ENCODE assay signal across 11 mouse cellular contexts in the genomic region with DNA sequence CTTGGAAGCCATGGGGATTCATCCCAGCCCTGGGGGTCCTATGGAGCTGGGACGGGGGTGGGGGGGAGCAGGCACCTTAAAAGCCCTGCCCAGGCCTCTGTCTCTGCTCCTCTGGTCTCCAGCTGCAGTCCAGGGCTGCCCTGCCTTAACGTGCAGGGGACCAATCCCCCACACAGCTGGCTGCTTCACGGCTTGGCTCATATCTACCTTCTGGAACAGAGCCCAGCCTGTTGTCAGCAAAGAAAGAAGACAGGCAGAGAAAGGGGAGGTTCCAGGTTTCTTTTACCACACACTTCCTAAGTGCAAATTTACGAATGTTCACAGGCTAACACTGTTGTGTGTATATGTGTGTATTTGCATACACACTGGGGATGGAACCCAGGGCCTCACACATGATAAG. TPM values are rescaled to one million over a fixed set of nuclear protein-coding genes. Genes with fewer than 3 reads are reported as not detected.
DNase-seq lines count a peak whose midpoint lies in the region; ATAC-seq and TF ChIP-seq lines count a peak whose summit lies in the region.
"Had no signal": no experiment of that assay in that cellular context is flagged by ENCODE, and none has a peak within 500 bp of the region (broad histone marks: within the 10 kb centered on the region; RNA-seq: fewer than 3 reads in every experiment).

No protein-coding gene starts in this region.

- no peak overlapping the region for H3K4me2 ChIP-seq in lung, embryonic 15.5 days
- no peak overlapping the region for H3K4me2 ChIP-seq in embryonic facial prominence, embryonic 15.5 days (replicated peaks)
- H3K4me2 ChIP-seq: liver, embryonic 12.5 days had no signal

- H3K27me3 ChIP-seq in lung, embryonic 15.5 days: no peaks in the 10 kb centered on the region
- no peaks in the 10 kb centered on the region for H3K27me3 ChIP-seq in embryonic facial prominence, embryonic 15.5 days
- H3K27me3 ChIP-seq: Patski had no signal

- no peaks in the 10 kb centered on the region for H3K36me3 ChIP-seq in lung, embryonic 15.5 days
- H3K36me3 ChIP-seq in embryonic facial prominence, embryonic 15.5 days: no peaks in the 10 kb centered on the region
- H3K36me3 ChIP-seq: liver, embryonic 12.5 days had no signal

- DNase-seq in heart, postnatal 4 days: peak; percentile 57
- no peak for DNase-seq in heart, adult 9 months (ENCODE audit: low spot score in 2 of 2)
- no peak for DNase-seq in lung, adult 2 months
- DNase-seq in lung, postnatal 36 days: peak; percentile 46
- DNase-seq in embryo, embryonic 10.5 days (ENCODE audit: low spot score): no peak
- DNase-seq in Muller cell, postnatal 12 days (ENCODE audit: inconsistent ontology term): no peak
- DNase-seq: retina, postnatal 1 day had no signal

- TF ChIP-seq POLR2A in lung, adult 2 months (IDR thresholded peaks at IDR 0.05; ENCODE audit: borderline replicate concordance, extremely low read depth, low read depth, low read length): no peak

- H3K27ac ChIP-seq in lung, embryonic 15.5 days: peak overlapping the region; percentile 2; the same call in 1 of the 2 replicates
- H3K27ac ChIP-seq in embryonic facial prominence, embryonic 15.5 days (replicated peaks): peak overlapping the region; percentile 60
- H3K27ac ChIP-seq: liver, embryonic 12.5 days had no signal

- 7% methylated on average over 4 of the region's 4 CpGs for WGBS in lung, embryonic 15.5 days
- WGBS in lung, adult 2 months: 20% methylated on average over 4 of the region's 4 CpGs
- WGBS in embryonic facial prominence, embryonic 15.5 days: 13% methylated on average over 4 of the region's 4 CpGs

- H3K4me1 ChIP-seq in lung, embryonic 15.5 days: peaks cover 46% of the 10 kb centered on the region
- H3K4me1 ChIP-seq in lung, adult 2 months (ENCODE audit: control insufficient read depth, insufficient read depth, low read length): no peaks in the 10 kb centered on the region; the same call in 1 of the 2 replicates
- H3K4me1 ChIP-seq in embryonic facial prominence, embryonic 15.5 days: peaks cover 26% of the 10 kb centered on the region

- no peak overlapping the region for H3K4me3 ChIP-seq in lung, embryonic 15.5 days
- no peak overlapping the region for H3K4me3 ChIP-seq in lung, adult 2 months (replicated peaks; ENCODE audit: extremely low read depth, low read depth, low read length)
- H3K4me3 ChIP-seq in embryonic facial prominence, embryonic 15.5 days (replicated peaks): no peak overlapping the region
- H3K4me3 ChIP-seq: liver, embryonic 12.5 days had no signal

- H3K9ac ChIP-seq in lung, embryonic 15.5 days: no peak overlapping the region
- 0 out of 2 replicates have a peak overlapping the region, but pooled peaks have one; percentile 6 for H3K9ac ChIP-seq in embryonic facial prominence, embryonic 15.5 days
- H3K9ac ChIP-seq: liver, embryonic 12.5 days had no signal

- ATAC-seq in lung, embryonic 15.5 days (ENCODE audit: borderline replicate concordance, extremely low read depth, low FRiP score, low TSS enrichment): no peak
- ATAC-seq in embryonic facial prominence, embryonic 15.5 days (ENCODE audit: insufficient number of reproducible peaks, low FRiP score, low TSS enrichment, low read depth): no peak; the same call in 1 of the 2 replicates
- ATAC-seq: liver, embryonic 12.5 days; Patski had no signal

- no peaks in the 10 kb centered on the region for H3K9me3 ChIP-seq in lung, embryonic 15.5 days
- no peaks in the 10 kb centered on the region for H3K9me3 ChIP-seq in embryonic facial prominence, embryonic 15.5 days (replicated peaks)
- H3K9me3 ChIP-seq: liver, embryonic 12.5 days had no signal

- no peak for TF ChIP-seq CTCF in lung, adult 2 months (IDR thresholded peaks at IDR 0.05; ENCODE audit: insufficient read depth, low read length)

RNA-seq across cellular contexts. Expression of a gene that starts 31.4 kb away (rescaled TPM):
- total RNA-seq in heart, postnatal 4 days (2021): 10 to 100 TPM in 1 of 2 experiments, 1 to 10 TPM in 1; 6.9 to 14.3 TPM
- polyA plus RNA-seq in lung, embryonic 15.5 days (2015; fragmentation: Nextera tagmentation; extraction: Ambion mirVana): 8.6 and 9.1 TPM in 2 replicates
- 68.3 and 101 TPM in 2 replicates for polyA plus RNA-seq in lung, adult 2 months (2012; rRNA removed)
- 16.4 and 19.9 TPM in 2 replicates for polyA plus RNA-seq in embryonic facial prominence, embryonic 15.5 days (2015; fragmentation: Nextera tagmentation; extraction: Ambion mirVana)

Comparison
In these comparisons a context has a peak if more than half of its experiments do, and no peak if none do; other contexts are left out.
1. DNase-seq: peak in heart, postnatal 4 days (single experiment) and lung, postnatal 36 days (single experiment); none in heart, adult 9 months (0 of 2), lung, adult 2 months (single experiment), embryo, embryonic 10.5 days (single experiment) and Muller cell, postnatal 12 days (single experiment).